Mouse (Mus musculus): ENCODE measurements at regions not wholly inside any gene's neighbourhood (a gene's known extent, or its start where the extent isn't known, plus 50 kb on each side); places are given as distances from the start of the nearest gene placed in this dataset.

- no peak for DNase-seq (ENCODE audit: low read depth, low spot score)
Measured at GRCm38 (mm10) chr13:101439041-101439440, 329.0 kb downstream of the Pik3r1 start.

DNA sequence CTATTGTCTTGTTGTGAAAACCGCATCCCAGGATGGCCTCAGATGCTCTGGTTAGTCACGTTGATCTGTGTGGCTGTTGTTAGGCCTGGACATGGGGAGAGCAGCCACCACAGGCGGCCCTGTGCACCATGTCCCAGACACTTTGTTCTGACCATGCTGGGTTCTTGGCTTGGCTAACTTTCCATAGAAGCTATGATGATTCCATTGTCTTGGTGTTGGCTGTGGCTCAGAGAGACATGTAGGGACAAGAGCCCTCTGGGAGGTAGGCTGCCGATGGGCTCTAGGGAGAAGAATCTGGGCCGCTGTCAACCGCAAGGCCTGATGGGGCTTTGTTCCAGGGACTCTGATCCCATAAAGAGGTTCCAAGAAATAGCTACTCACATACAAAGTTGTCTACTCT is 334.9 kb downstream of the Pik3r1 start:
- DNase-seq (ENCODE audit: low read depth, low spot score) = no peak

DNA sequence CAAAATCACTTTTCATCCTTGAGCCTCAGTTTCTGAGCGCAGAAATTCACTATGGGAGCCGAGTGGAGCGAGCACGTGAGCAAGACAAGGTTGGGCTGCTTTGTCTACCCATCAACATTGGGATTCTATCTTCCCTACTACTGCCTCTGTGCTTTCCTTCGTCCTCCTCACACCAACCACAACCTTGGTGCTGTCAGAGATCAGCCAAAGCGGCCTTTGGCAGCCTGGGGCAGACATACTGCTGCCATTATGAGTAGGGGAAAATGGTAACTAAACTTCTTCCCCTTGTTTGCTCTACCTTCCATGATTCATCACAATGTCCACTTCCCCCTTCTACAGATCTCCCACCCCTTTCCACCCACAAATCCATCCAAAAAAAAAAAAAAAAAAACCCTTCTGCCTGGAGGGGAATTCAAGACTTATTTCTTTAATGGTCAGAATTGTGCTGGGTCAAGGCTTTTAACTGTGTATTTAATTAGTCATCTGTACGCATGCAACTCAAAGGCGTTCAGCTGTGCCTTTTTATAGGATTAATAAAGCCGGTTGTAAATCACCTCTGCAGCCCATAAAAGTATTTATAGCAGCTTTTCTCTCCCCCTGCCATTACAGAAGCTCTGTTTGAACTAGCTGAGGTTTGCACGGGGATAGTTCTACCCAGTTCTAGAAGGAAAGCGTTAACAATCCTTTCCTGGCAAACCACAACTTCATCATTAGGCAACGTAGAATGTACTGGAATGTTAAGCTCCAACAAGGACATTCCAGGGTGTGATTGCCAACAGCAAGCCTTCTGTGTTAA is 340.4 kb downstream of the Pik3r1 start:
- DNase-seq (ENCODE audit: low read depth, low spot score) = no peak

GRCm38 (mm10) chr13:101426461-101426860 is 341.6 kb downstream of the Pik3r1 start:
- no peak for DNase-seq (ENCODE audit: low read depth, low spot score)

DNA sequence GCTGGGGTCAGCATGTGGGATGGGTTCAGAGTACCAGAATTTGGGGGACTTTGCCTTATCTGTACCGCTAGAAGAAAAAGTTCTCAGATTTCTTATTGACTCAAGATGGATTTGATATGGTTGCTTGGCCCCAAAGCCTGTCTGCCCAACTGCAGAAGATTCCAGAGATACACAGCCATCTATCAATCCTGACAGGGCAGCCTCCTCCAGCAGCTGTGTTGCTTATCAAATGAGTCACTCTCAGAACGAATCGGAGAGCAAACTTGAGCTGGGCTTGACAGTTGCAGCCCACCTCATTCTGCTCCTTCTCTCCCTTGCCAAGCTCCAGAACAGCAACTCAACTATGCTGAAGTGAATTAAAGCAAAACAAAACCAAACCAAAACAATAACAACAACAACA is 345.9 kb downstream of the Pik3r1 start:
- DNase-seq (ENCODE audit: low read depth, low spot score) = no peak

DNA sequence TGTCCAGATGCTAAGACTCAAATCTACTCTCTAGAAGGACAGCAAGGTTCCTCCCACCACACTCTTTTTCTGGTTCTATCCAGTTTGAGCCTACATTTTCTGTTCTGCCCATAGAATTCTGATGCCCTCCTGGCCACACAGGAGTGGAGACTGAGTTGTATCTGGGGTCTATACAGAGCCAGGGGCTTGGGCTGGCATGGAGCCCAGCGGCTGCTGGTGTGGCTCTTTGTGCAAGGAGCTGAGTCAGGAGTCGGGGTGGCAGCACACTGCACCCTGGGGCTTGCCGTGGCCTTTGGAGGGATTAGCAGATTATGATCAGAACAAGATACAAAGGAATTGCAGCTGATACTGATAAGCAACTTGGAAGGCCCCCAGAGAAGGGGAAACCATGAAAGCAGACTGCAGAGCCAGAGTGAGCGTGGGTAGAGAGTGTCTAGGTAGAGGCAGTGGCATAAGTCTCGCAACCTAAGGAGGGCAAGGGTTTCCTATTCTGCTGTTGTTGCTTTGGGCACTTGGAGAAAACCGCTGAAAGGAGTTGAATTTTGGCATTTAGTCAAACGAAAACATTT is 348.5 kb downstream of the Pik3r1 start:
- DNase-seq (ENCODE audit: low read depth, low spot score) = no peak

DNA sequence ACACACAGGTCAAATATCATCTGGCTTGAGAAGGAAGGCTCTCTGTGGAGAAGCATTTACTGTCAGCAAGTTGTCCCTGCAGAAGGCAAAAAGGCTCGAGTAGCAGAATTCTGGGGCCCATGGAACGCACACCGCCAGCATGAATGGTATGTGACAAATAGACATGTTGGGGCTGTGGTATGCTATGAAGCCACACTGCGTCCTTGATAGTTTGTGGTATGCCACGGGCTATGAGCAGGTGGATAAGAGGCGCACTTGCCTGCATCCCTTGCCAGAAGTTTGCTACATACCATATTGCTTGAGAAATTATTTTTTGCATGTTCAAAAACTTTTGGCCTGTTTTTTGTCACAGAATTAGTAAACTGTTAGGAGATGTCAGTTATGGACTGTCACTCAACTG is 349.7 kb downstream of the Pik3r1 start:
- no peak for DNase-seq (ENCODE audit: low read depth, low spot score)

GRCm38 (mm10) chr13:101408885-101409284 is 359.1 kb downstream of the Pik3r1 start:
- no peak for DNase-seq (ENCODE audit: low read depth, low spot score)

DNA sequence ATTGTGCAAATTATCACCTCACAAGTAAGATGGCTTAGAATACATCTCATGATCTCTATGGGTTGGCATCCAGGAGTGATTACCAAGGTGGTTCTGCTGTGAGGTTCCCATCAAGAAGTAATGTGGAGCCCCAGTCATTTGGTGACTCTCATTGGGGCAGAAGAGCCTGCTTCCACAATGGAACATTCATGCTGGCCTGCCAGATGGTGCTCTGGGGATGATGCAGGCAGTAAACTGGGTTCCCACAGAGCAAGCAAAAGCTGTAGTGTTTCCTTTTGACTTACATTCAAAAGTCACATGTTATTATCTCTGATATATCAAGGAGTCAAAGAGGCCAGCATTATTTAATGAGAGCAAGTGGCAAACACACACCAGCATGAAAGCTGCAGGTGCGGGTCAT is 360.4 kb downstream of the Pik3r1 start:
- no peak for DNase-seq (ENCODE audit: low read depth, low spot score)

GRCm38 (mm10) chr13:101373581-101374189 is 394.3 kb downstream of the Pik3r1 start:
- DNase-seq (ENCODE audit: low read depth, low spot score) = no peak

GRCm38 (mm10) chr13:101371906-101372305 is 396.1 kb downstream of the Pik3r1 start:
- no peak for DNase-seq (ENCODE audit: low read depth, low spot score)

- DNase-seq (ENCODE audit: low read depth, low spot score) = no peak
Measured at GRCm38 (mm10) chr13:101368170-101368569, 399.8 kb downstream of the Pik3r1 start.

DNA sequence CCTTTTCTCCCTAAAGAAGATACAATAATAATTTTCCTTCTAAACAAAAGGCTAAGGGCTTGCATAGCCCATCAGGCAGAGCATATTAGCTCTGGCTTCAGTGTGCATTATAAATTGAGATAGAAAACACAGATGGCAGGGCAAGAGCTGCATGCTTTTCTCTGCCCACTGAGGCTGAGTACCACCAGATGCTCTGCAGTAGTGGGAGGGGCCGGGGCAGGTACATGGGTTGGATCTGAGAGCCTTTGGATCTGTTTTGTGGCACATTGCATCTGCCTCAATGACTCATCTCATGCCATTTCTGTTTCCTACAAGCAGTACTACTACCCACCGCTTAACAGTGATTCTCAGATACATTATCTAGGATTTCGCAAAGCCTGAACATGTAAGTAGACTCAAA is 412.7 kb downstream of the Pik3r1 start:
- no peak for DNase-seq (ENCODE audit: low read depth, low spot score)

DNA sequence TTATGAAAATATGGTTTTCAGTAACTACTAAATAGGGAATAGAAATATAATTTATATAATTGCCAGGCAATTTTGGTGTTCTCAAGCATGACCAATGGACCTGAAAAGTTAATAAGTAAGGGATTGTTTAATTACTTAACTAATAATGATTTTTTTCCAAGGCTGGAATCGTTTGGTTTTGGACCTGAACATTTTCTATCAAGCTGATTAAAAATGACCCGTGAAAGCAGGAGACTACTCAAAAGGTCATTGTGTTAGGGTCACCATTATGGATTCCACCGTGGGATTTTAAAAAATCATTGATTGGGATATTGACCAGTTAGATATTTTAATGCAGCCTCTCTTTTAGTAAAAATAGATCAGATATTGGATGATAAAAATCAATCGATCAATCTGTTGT is 416.9 kb downstream of the Pik3r1 start:
- DNase-seq (ENCODE audit: low read depth, low spot score) = no peak

DNA sequence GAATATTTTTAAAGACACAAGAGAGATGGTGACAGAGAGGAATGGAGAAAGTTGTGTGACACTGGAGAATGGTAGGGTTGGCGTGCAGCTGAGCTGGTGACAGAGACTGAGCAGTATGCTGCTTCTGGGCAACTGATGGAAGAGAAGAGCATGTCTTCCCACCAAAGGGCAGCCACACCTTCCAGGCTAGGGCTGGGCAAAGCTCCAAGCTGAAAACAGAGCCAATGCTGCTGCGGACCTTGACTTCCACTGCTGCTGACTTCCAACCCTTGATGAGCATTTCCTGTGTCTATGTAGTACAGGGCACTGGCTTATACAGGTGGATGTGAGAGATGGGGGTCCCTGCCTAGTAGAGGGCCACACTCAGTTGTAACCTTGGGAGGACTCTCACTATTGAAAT is 418.7 kb downstream of the Pik3r1 start:
- no peak for DNase-seq (ENCODE audit: low read depth, low spot score)

GRCm38 (mm10) chr13:101338280-101338872 is 429.6 kb downstream of the Pik3r1 start:
- DNase-seq (ENCODE audit: low read depth, low spot score) = no peak

DNA sequence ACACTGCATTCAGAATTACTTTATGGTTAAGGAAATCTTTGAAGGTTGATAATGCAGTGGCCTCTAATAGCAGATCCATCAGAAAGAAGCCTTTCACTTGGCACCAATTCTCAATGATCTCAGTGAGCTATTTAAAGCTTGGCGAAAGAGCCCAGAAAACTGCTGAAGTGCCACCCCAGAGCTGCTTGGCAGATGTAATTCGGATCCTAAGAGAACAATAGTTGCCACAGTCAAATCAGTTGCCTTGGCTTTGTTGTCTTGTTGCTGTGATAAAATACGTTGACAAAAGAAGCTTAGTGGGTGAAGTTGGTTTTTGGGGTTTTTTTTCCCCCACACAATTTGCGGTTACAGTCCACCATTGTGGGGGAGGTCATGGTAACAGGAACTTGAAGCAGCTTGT is 449.4 kb downstream of the Pik3r1 start:
- no peak for DNase-seq (ENCODE audit: low read depth, low spot score)

GRCm38 (mm10) chr13:101316336-101316735 is 451.7 kb downstream of the Pik3r1 start:
- DNase-seq (ENCODE audit: low read depth, low spot score) = no peak

DNA sequence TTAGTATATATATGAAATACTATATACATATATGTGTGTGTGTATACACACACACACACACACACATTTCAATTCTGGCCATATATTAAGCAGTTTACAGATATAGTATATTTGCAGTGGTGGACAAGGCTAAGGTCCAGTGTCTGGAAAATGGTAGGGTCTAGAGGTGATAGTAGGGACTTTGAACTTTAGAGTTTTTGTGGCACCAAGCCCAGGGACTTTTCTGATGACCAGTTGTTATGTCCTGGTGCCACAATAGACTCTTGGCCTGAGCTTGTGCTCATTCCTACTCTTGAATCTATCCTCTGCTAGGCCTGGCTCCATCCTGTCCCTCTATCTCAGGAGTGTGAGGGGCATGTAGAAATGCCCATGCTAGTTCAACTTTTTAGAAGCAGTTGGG is 454.0 kb downstream of the Pik3r1 start:
- DNase-seq (ENCODE audit: low read depth, low spot score) = no peak

GRCm38 (mm10) chr13:101311634-101312314 is 456.2 kb downstream of the Pik3r1 start:
- DNase-seq (ENCODE audit: low read depth, low spot score) = no peak

- no peak for DNase-seq (ENCODE audit: low read depth, low spot score)
Measured at GRCm38 (mm10) chr13:101308724-101309123, 459.3 kb downstream of the Pik3r1 start.
